Mouse (Mus musculus): ENCODE results near the gene Olfr5.

- no peak for TF ChIP-seq GATA1 (IDR thresholded peaks at IDR 0.05; ENCODE audit: borderline replicate concordance, low read length)
- TF ChIP-seq FLI1 (IDR thresholded peaks at IDR 0.05; ENCODE audit: low read length) = no peak
Observed at GRCm38 (mm10) chr7:6456399-6456798, 30.3 kb downstream of the Olfr5 start.

All from megakaryocyte, embryonic 14.5 days (primary cell).